Mouse (Mus musculus): Measurements from ENCODE around the gene Gm45717.

Gm45717 gene

DNA sequence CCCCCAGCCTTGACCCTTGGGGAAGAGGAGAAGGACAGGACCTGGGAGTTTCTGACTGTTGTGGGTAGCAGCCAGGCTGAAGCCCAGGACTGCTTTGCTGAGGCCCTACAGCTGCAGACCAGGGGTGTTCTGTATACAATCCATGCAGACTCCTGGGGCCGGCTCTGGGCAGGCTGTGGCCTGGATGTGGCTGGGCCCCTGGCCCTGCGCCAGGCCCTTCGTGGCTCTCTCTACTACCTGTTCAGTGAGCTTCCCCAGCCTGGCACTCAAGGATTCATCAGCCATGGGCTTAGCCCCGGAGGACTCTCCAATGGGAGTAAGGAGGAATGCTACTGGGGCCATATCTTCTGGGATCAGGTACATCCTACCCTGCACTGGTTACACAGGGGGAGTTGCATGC, 12.4 kb downstream of the Gm45717 start:
- no peak for DNase-seq (ENCODE audit: low spot score in 2 of 2)

DNA sequence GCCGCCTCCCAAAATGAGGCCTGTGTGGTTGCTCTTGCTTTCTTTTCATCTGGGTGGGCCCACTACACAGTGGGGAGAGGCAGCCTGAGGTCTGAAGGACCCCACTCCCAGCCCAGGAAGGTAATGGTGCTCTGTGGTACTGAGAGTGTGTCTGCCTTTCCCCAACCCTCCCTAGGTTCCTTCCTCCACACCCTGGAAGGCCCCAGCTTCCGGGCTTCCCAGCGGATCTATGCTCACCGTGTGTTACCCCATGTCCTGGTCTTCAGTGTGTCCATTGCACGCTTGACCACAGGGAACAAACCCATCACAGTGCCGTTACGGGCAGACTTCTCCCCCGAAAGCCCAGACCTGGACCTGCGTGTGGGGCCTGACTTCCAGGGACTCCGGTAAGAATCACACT, 12.9 kb downstream of the Gm45717 start:
- no peak for DNase-seq (ENCODE audit: low spot score in 2 of 2)

DNA sequence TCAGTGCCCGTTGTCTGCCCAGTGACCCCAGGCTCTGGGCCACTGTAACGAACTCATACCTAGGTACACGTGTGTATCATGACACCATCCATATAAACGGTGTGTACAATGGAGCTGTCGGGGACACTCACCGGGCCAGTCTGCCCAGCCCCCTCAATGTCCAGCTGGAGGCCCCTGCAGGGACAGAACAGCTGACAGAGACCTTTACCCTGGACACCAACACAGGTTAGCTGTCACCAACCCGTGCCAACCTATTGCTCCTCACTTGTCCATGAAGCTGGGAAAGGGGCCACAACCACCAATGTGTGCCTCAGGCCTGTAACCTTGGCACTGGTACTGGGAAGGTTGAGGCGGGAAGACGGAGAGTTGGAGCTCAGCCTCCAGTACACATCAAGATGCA, 13.4 kb downstream of the Gm45717 start:
- DNase-seq (ENCODE audit: low spot score in 2 of 2) = no peak

DNA sequence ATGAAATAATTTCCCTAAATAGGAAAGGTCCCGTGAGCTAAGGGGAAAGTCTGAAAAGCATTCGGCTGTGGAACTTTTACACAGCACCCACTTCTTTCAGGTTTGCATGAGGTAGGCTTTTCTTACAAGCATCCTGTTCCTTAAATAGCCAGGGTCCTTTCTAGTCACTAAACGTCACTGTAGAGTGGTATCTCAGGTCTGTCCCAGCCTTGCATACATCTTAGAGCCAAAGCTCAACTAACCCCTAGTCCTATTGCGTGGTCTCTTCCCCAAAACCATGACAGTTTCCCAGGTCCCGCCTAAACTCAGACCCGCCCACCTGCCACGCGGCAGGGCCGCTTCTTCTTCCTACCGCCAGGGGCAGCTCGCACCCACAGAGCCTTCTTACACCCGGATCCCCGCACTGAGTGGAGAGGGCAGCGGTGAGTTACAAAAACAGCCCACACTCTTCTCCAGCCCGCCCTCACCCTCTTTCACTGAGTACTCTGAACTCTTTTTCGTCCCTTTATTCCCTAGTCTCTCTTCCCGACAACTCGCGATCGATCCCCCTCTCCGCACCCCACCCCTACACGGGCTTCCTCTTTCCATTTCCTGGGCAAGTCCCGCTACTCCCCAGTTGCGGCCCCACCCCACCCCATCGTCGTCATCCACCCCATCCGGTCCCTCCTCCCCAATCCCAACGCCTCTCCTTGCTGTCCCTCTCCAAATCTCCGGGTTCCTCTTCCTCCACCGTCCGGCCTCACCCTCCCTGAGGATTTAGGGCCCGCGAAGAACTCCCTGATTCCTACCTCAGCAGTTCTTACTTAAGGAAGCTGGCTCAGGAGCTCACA, 14.3 kb downstream of the Gm45717 start, which contains the start of gene Pgghg:
Pgghg (plus strand) TSS at position 170 of the 830 bp plus-strand sequence.
- peak in 1 of 2 experiments; percentile 61 for DNase-seq (ENCODE audit: low spot score in 2 of 2)

DNA sequence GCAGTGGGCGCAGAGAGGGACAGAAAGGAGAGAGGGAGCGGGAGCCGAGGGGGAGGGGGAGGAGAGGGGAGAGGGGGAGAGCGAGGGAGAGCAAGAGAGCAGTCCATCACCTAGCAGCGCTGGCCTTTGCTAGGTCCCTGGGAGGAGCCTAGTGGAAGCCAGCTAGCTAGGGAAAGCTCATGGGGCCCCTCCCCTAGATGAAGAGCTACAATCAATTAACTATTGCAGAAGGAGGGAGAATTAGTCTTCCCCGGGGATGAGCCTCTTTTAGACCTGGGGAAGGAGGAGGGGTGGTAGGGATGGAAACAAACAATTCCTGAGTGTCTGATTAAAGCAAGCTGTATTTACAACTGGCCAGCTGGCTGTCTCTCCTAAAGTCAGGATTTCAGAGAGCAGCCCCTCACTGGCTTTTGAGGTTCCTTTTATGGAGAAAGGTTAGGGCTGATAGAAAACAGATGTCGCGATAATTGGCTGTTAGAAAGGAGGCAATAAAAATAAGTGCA, 16.0 kb downstream of the Gm45717 start:
- no peak for DNase-seq (ENCODE audit: low spot score in 2 of 2)

DNA sequence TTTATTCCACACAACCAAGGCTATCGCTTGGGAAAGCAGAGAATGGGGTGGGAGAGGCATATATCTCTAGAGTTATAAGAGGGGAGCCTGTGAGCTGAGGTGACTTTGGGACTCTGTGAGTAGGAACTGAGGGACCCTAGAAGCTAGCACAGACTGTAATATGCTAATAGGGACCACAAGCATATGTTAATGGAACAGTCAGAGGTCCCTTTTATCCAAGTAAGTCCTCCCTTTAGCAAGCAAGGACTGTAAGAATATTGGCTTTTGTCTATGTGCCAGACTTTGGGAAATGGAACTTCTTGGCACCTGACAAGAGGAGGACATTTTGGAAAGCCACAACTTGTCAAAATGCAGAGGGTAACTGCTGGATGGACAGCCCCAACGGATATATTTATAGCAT, 16.8 kb downstream of the Gm45717 start:
- no peak for DNase-seq (ENCODE audit: low spot score in 2 of 2)

DNA sequence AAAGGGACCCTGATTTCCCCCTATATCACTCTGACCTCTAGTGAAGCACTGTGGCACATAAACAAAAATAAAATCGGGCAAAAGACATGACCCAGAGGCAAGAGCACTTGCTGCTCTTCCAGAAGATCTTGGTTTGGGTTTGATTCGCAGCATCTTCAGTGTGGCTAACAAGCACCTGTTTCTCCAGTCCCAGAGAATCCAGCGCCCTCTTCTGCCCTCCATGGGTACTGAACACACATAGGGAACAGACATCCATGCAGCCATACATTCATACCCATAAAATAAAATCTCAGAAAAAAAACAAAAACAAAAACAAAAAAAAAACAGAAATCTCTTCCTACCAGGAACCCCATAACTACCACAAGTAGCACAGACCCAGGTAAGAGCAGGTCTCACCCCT, 17.3 kb downstream of the Gm45717 start:
- DNase-seq (ENCODE audit: low spot score in 2 of 2) = no peak

DNA sequence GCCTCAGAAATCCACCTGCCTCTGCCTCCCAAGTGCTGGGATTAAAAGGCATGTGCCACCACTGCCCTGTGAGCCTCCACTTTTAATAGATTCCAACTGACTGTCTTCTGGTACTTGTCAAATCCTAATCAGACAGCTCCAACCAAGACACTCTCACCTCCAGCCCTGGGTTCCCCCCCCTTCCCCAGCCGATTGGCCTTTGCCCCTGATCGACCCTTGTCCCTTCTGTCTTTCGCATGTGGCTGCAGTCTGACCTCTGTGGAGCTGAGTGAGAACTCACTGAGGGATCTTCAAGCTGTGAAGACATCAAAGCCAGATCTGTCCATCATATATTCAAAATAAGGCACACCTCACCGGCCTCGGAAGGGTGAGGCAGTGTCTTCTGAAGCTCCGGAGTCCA, 28.6 kb downstream of the Gm45717 start:
- DNase-seq (ENCODE audit: low spot score in 2 of 2) = no peak

DNA sequence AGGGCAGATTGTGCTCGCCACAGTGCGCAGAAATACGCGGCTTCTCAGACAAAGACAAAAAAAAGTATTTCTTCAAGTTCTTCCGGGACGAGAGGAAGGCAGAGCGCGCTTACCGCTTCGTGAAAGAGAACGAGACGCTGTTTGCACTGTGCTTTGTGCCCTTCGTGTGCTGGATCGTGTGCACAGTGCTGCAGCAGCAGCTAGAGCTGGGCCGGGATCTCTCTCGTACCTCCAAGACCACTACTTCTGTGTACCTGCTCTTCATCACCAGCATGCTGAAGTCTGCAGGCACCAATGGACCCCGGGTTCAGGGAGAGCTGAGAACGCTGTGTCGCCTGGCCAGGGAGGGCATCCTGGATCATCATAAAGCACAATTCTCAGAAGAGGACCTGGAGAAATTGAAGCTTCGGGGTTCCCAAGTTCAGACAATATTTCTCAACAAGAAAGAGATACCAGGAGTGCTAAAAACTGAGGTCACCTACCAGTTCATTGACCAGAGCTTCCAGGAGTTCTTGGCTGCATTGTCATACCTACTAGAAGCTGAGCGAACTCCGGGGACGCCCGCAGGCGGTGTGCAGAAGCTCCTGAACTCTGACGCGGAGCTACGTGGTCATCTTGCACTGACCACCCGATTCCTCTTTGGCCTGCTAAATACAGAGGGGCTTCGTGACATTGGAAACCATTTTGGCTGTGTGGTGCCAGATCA, 32.5 kb downstream of the Gm45717 start:
- no peak for DNase-seq (ENCODE audit: low spot score in 2 of 2)

DNA sequence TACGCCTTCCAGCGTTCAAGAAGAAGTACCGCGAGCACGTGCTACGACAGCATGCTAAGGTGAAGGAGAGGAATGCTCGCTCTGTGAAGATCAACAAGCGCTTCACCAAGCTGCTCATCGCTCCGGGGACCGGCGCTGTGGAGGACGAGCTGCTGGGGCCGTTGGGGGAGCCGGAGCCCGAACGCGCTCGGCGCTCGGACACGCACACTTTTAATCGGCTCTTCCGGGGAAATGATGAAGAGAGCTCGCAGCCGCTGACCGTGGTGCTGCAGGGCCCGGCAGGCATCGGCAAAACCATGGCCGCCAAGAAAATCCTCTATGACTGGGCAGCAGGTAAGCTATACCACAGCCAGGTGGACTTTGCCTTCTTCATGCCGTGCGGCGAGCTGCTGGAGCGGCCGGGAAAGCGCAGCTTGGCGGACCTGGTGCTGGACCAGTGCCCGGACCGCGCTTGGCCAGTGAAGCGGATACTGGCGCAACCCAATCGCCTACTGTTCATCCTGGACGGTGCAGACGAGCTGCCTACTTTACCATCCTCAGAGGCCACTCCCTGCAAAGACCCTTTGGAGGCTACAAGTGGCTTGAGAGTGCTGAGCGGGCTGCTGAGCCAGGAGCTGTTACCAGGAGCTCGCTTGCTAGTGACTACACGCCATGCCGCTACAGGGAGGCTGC, 33.2 kb downstream of the Gm45717 start:
- DNase-seq (ENCODE audit: low spot score in 2 of 2) = no peak

DNA sequence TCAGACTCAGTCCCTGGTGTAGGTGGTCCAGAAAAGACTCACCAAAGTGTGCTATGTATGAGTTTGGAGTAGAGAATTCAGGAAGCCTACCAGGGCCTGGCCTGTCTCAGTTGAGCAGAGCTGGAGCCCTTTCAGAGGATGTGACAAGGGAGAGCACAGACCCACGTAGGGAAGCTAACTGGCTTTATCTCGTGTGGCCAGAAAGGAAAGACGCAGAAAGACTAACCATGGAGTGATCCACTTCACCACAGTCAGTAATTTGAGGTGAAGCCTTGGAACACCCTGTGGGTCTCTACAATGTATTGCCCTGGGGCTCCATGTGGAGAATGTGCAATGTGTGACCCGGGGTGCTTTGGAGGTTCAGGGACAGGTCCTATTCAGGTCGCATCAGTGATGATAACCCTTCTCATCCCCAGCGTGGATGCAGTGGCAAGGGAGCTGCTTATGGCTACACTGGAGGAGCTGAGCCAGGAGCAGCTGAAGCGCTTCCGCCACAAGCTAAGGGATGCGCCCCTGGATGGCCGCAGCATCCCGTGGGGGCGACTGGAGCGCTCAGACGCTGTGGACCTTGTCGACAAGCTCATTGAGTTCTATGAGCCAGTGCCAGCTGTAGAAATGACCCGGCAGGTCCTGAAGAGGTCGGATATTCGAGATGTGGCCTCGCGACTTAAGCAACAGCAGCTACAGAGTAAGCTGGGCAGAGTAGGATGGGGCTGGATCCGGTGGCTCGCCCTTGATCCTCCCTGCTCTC, 34.3 kb downstream of the Gm45717 start:
- no peak for DNase-seq (ENCODE audit: low spot score in 2 of 2)

DNA sequence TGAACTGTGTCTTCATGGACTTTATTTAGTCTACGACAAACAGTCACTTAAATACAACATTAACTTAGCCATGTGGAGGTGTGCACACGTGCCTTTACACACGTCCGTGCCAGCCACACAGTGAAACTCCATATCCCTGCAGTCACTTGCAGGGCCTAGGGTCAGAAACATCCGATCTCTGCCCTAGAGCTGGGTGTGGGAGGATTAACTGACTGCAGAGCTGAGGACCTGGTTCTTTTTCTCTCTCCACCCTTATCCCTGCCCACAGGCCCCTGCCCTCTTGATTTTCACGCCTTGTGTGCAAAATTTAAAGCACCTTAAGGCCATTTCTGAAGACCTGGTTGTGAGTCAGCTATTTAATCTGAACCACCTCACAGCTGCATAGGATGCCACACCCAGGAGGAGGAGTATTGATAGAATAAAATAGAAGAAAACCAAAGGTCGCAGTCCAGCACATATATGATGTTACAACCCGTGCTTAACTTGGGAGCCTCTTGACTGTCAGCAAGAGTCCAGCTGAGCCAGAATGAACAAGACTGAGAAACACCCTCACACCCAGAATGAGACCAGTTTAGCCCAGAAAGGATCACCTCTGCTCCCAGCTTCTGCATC, 35.2 kb downstream of the Gm45717 start, which contains the start of gene Nlrp6:
Nlrp6 (plus strand) TSS at position 485 of the 612 bp plus-strand sequence.
- DNase-seq (ENCODE audit: low spot score in 2 of 2) = no peak

DNA sequence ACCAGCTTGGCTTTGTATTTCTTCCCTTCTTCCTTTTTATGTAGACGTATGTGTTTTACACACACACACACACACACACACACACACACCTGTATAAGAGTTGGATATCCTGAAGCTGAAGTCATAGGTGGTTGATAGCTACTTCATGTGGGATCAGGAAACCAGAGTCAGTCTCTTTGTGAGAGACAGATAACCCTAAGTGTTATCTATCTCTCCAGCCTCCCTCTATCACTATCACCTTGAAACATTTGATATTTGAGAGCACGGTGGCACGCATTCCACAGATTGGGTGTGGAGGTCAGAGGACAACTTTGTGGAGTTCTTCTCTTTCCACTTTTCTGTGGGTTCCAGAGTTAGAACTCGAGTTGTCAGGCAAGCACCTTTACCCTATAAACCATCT, 35.8 kb downstream of the Gm45717 start:
- DNase-seq (ENCODE audit: low spot score in 2 of 2) = no peak

DNA sequence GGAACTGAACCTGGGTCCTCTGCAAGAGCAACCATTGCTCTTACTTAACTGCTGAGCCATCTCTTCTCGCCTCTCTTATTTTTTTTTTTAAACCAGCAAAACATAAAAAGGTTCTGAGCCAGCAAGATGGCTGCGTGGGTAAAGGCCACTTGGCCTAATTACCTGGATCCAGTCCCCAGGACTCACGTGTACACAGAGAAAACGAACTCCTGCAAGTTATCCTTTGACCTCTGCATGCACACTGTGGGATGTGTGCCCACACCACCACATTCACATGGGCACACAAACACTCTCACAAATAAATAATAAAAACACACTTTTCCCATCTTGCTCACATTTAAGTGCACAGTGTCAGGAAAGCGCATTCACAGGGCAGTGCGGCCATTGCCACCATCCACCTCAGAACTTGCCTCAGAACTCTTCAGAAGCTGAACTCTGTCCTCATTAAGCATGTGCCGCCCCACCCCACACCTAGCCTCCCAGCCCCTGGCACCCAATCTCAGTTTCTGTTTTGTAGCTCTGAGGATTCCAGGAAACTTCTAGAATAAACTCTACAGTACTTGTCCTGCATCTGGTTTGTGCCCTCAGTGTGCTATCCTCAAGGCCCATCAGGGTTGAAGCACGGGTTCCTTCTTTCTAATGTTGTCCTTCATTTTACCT, 41.6 kb downstream of the Gm45717 start:
- no peak for DNase-seq (ENCODE audit: low spot score in 2 of 2)

DNA sequence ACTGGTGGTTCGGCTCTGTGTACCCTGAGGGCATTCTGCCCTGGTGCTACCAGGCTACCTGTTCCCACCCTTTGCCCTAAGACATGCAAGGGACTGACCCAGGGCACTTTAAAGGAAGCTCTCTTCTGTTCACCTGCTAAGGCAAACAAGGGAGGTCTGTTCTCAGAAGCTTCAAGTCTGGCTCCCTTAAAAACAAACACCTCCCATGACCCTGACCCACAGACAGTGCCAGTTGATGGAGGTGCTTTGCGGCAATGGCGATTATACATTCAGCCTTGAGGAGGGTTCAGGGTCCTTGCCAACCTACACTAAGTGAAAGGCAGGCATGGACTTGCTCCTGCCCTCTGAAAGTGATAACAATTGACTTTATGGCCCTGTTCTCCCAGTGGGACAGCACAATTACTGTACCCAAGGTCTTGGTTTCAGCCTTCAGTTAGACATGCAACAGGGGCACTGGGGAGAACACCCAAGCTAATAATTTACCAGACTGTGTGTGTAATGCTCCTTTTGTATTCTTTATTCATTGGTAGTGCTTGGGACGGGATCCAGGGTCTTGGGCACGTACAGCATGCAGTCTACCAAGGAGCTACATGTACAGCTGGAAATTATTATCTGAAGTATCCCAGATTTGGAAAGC, 42.8 kb downstream of the Gm45717 start:
- no peak for DNase-seq (ENCODE audit: low spot score in 2 of 2)

DNA sequence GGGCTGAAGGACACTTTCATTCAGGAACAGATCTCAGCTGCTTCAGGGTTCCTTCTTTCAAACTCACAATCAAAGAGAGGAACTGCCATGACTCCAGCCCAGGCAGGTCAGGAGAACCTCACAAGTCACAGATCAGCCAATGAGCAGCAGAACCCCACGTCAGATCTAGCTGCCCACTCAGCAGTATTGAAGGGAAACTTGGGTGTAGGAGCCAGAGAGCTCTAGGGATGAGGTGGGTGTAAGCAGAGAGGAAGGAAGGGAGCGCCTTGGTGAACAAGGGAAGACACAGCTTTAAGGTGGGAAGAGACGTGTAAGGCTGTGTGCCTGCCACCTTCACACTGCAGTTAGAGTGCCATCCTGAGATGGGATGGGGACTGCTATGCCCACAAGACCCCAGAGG, 43.4 kb downstream of the Gm45717 start:
- peak; percentile 50 to 52 for DNase-seq (ENCODE audit: low spot score in 2 of 2)

DNA sequence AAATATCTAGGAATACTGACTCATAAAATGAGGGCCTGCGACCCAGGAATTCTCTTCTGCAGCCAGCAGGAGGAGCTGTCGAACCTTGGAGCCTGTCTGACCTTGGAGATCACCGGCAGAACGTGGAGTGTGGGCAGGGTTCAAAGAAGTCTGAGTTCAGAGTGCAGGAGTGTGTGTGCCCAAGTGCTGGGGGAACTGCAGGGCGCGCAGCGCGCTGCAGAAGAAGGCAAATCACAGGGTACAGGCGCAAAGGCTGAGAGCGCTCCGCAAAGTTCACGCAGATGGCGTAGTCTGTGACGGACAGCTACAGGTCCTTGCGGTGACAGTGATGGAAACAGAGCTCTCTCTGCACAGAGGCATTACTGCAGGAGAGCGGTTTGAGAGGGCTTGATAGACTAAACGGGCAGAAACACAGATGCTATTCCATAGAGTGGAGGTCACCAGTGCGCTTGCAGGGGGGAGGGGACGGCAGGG, 47.1 kb downstream of the Gm45717 start:
- DNase-seq (ENCODE audit: low spot score in 2 of 2) = peak in 1 of 2 experiments; percentile 63

DNA sequence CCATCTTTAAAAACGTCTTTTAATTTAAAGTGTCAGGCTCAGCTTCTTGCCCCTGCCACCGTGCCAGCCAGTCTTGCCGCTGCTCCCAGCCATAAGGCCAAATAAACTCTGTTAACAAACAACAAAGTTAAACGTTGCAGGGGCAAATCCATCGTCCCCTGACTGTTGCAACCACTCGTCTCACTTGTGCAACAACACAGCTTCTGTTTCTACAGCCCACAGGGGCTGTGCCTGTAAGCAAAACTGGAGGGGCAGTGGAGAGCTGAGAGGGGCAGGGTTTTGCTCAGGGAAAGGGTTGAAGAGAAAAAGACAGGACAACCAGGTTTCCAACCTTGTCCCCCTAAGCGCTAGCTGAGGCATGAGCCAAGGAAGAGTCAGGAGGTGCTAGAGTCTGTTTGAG, 47.6 kb downstream of the Gm45717 start:
- no peak for DNase-seq (ENCODE audit: low spot score in 2 of 2)

DNA sequence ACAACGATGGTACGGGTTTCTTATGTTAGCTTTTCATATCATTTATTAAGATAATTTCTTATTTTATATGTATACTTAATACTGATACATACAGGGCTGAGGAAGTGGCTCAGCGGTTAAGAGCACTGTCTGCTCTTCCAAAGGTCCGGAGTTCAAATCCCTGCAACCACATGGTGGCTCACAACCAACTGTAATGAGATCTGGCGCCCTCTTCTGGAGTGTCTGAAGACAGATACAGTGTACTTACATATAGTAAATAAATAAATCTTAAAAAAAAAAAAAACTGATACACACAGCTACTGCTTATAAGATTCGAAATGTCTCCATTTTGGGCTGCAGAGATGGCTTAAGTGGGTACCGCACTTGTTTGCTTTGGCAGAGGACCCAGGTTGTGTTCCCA, 48.0 kb downstream of the Gm45717 start:
- no peak for DNase-seq (ENCODE audit: low spot score in 2 of 2)

DNA sequence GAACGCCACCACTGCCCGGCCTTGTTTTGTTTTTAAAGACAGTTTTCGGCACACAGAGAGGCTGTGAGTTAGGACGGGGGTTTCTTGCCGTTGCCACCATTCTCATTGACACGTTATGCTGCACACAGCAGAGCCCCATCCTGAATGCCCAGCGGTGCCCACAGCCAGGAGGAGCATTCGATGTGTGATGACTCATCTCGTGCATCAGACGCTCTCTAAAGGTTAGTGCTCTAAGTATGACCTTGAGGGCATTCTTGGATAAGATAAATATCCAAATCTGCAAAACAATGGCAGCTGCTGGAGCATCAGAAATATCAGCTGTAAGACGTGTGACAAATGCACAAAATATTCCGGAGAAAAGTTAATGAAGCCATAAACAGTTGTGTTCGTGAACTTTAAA, 48.6 kb downstream of the Gm45717 start:
- DNase-seq (ENCODE audit: low spot score in 2 of 2) = no peak

Data from left cerebral cortex, adult 9 months (tissue).